Comparison of ENCODE assay signal across 8 mouse cellular contexts in the genomic region with DNA sequence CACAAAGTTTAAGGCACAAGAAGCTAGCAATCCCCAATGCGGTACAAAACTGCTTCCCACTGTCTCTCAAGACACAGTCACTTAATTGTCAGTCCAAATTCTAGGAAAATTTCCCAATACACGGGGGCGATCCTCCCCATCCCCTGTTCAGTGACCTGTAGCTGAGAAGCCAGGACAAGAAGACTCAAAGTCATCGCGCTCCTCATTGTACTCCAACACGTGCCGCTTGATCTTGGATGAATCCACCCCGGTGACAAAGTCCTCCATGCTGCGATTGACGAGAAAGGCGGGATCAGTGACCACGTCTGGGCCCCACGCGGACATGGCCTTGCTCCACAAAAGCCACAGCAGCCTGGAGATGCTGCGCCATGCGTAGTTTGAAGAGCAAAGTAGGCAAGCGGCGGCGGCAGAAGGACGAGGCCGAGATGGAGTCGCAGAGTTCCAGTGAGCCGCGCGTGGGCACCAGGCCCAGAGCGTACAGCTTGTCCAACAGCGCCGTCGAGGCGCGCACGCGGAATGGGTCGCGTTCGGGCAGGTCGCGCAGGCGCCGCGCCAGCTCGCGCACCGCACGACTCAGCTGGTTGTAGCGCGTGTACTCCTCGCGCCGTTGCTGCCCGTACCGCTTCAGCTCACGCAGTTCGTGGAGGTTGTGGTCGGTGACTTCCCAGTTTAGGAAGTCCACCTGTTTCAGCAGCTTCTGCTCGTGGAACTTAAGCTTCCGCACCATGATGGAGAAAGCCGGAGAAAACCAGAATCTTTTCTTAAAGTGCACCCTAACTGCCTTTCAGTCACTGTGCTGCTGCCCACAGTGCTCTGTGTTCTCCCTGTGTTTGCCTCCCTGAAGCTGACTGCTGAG. TPM values are rescaled to one million over a fixed set of nuclear protein-coding genes. Genes with fewer than 3 reads are reported as not detected.
DNase-seq lines count a peak whose midpoint lies in the region; ATAC-seq and TF ChIP-seq lines count a peak whose summit lies in the region.

No protein-coding gene starts in this region.

- intact Hi-C loops in heart, postnatal 36 days (cut with DNase I), result no loop called here
- intact Hi-C loops in left cerebral cortex, postnatal 25 days (cut with DNase I), result no loop called here

- 29% methylated on average over 58 of the region's 58 CpGs for WGBS in lung, embryonic 16.5 days
- WGBS in lung, adult 2 months, result 35% methylated on average over 58 of the region's 58 CpGs
- WGBS in midbrain, embryonic 16.5 days, result 45% methylated on average over 58 of the region's 58 CpGs

- no peak overlapping the region for H3K9ac ChIP-seq in lung, embryonic 16.5 days (ENCODE audit: low read length)
- H3K9ac ChIP-seq in midbrain, embryonic 16.5 days (ENCODE audit: low read depth, low read length), result no peak overlapping the region

- DNase-seq in adrenal gland, adult (ENCODE audit: inconsistent age in 2 of 2, low spot score in 1 of 2), result peak; percentile 42 to 63
- no peak for DNase-seq in adrenal gland, adult 8-10 months
- no peak for DNase-seq in lung, adult 2 months
- DNase-seq in heart, postnatal 36 days, result peak; percentile 17 to 26
- DNase-seq in left cerebral cortex, postnatal 25 days (ENCODE audit: low spot score in 2 of 2), result peak; percentile 23 to 26
- DNase-seq in thymus, postnatal 14 days, result no peak

- peak overlapping the region; percentile 36; the same call in 1 of the 2 replicates for H3K4me2 ChIP-seq in lung, embryonic 16.5 days (ENCODE audit: low read depth, low read length)
- peak overlapping the region; percentile 43 for H3K4me2 ChIP-seq in midbrain, embryonic 16.5 days (ENCODE audit: low read length)

- H3K27me3 ChIP-seq in lung, embryonic 16.5 days (ENCODE audit: control insufficient read depth, insufficient read depth, low read depth, low read length), result peaks cover 16% of the 10 kb centered on the region
- peaks cover 5% of the 10 kb centered on the region for H3K27me3 ChIP-seq in midbrain, embryonic 16.5 days (ENCODE audit: control insufficient read depth, insufficient read depth, low read depth, low read length)

- no peak for TF ChIP-seq POLR2A in lung, adult 2 months (IDR thresholded peaks at IDR 0.05; ENCODE audit: borderline replicate concordance, extremely low read depth, low read depth, low read length)

- H3K9me3 ChIP-seq in lung, embryonic 16.5 days (ENCODE audit: control insufficient read depth, low read length), result no peaks in the 10 kb centered on the region
- no peaks in the 10 kb centered on the region for H3K9me3 ChIP-seq in midbrain, embryonic 16.5 days (replicated peaks; ENCODE audit: control insufficient read depth, low read length, poor library complexity, severe bottlenecking)

- H3K36me3 ChIP-seq in lung, embryonic 16.5 days (ENCODE audit: control insufficient read depth, insufficient read depth, low read length), result no peaks in the 10 kb centered on the region
- H3K36me3 ChIP-seq in midbrain, embryonic 16.5 days (ENCODE audit: control insufficient read depth, insufficient read depth, low read length), result no peaks in the 10 kb centered on the region

- TF ChIP-seq CTCF in lung, adult 2 months (IDR thresholded peaks at IDR 0.05; ENCODE audit: insufficient read depth, low read length), result no peak

- H3K4me1 ChIP-seq in lung, embryonic 16.5 days (replicated peaks; ENCODE audit: control insufficient read depth, insufficient read depth, low read length), result peaks cover 2% of the 10 kb centered on the region; the same call in 1 of the 2 replicates
- H3K4me1 ChIP-seq in lung, adult 2 months (ENCODE audit: control insufficient read depth, insufficient read depth, low read length), result no peaks in the 10 kb centered on the region
- H3K4me1 ChIP-seq in midbrain, embryonic 16.5 days (ENCODE audit: control insufficient read depth, insufficient read depth, low read length), result no peaks in the 10 kb centered on the region; the same call in 1 of the 2 replicates

- H3K4me3 ChIP-seq in lung, embryonic 16.5 days (ENCODE audit: low read length), result peak overlapping the region; percentile 16; the same call in 1 of the 2 replicates
- no peak overlapping the region for H3K4me3 ChIP-seq in lung, adult 2 months (replicated peaks; ENCODE audit: extremely low read depth, low read depth, low read length)
- peak overlapping the region; percentile 12 for H3K4me3 ChIP-seq in midbrain, embryonic 16.5 days (ENCODE audit: low read depth, low read length)

- peak; percentile 31; the same call in 1 of the 2 replicates for ATAC-seq in lung, embryonic 16.5 days (ENCODE audit: low read depth)
- no peak for ATAC-seq in midbrain, embryonic 16.5 days

- no peak overlapping the region for H3K27ac ChIP-seq in lung, embryonic 16.5 days (ENCODE audit: low read length)
- no peak overlapping the region for H3K27ac ChIP-seq in midbrain, embryonic 16.5 days (ENCODE audit: low read length)

RNA-seq across cellular contexts. Expression of a gene that starts 12.8 kb away (rescaled TPM):
- 100 to 1,000 TPM in 2 of 4 experiments, 10 to 100 TPM in 2; 96.5 to 124 (median 111) TPM for total RNA-seq in adrenal gland, adult 8-10 months (2022)
- polyA plus RNA-seq in lung, embryonic 16.5 days (2015; fragmentation: Nextera tagmentation; extraction: Ambion mirVana), result 113 TPM in 2 replicates
- polyA plus RNA-seq in lung, adult 2 months (2012; rRNA removed), result 24.4 and 29.4 TPM in 2 replicates
- 100 to 1,000 TPM; 105 to 107 TPM for total RNA-seq in heart, postnatal 36 days (2021)
- 10 to 100 TPM; 82.3 to 88.1 TPM for total RNA-seq in left cerebral cortex, postnatal 25 days (2021)
- polyA plus RNA-seq in midbrain, embryonic 16.5 days (2015; fragmentation: Nextera tagmentation; extraction: Ambion mirVana), result 75.7 and 77.3 TPM in 2 replicates

RNA-seq across cellular contexts. Expression of a gene that starts 43.6 kb away (rescaled TPM):
- 10 to 100 TPM; 21.9 to 26.4 (median 24.3) TPM for total RNA-seq in adrenal gland, adult 8-10 months (2022)
- polyA plus RNA-seq in lung, embryonic 16.5 days (2015; fragmentation: Nextera tagmentation; extraction: Ambion mirVana), result 30.6 and 37.2 TPM in 2 replicates
- 7.7 and 10.4 TPM in 2 replicates for polyA plus RNA-seq in lung, adult 2 months (2012; rRNA removed)
- total RNA-seq in heart, postnatal 36 days (2021), result 10 to 100 TPM; 12.4 to 13.7 TPM
- 10 to 100 TPM; 22.6 to 22.9 TPM for total RNA-seq in left cerebral cortex, postnatal 25 days (2021)
- polyA plus RNA-seq in midbrain, embryonic 16.5 days (2015; fragmentation: Nextera tagmentation; extraction: Ambion mirVana), result 30.2 and 30.3 TPM in 2 replicates

RNA-seq across cellular contexts. Expression of a gene that starts 47.6 kb away (rescaled TPM):
- total RNA-seq in adrenal gland, adult 8-10 months (2022), result 10 to 100 TPM; 18.3 to 24.3 (median 22.8) TPM
- polyA plus RNA-seq in lung, embryonic 16.5 days (2015; fragmentation: Nextera tagmentation; extraction: Ambion mirVana), result 23.0 and 23.6 TPM in 2 replicates
- polyA plus RNA-seq in lung, adult 2 months (2012; rRNA removed), result 2.3 and 3.1 TPM in 2 replicates
- 1 to 10 TPM; 9.5 TPM for total RNA-seq in heart, postnatal 36 days (2021)
- total RNA-seq in left cerebral cortex, postnatal 25 days (2021), result 10 to 100 TPM; 18.1 TPM
- 17.5 and 19.3 TPM in 2 replicates for polyA plus RNA-seq in midbrain, embryonic 16.5 days (2015; fragmentation: Nextera tagmentation; extraction: Ambion mirVana)

Comparison
In these comparisons a context has a peak if more than half of its experiments do, and no peak if none do; other contexts are left out.
1. DNase-seq: peak in adrenal gland, adult (2 of 2), heart, postnatal 36 days (2 of 2) and left cerebral cortex, postnatal 25 days (2 of 2); none in adrenal gland, adult 8-10 months (single experiment), lung, adult 2 months (single experiment) and thymus, postnatal 14 days (single experiment).